Mouse (Mus musculus) kidney, adult 18-20 months (tissue): ENCODE results near the gene Ccr1l1.
"Not testable (repeated sequence)": the region's sequence is repeated elsewhere in the genome, so short reads cannot be mapped to it uniquely, and the experiment has no call there.

Source experiments
- DNase-seq: peaks from one replicate; pipeline ENCODE4 v3.0.0; 2021

Gene Ccr1l1

DNA sequence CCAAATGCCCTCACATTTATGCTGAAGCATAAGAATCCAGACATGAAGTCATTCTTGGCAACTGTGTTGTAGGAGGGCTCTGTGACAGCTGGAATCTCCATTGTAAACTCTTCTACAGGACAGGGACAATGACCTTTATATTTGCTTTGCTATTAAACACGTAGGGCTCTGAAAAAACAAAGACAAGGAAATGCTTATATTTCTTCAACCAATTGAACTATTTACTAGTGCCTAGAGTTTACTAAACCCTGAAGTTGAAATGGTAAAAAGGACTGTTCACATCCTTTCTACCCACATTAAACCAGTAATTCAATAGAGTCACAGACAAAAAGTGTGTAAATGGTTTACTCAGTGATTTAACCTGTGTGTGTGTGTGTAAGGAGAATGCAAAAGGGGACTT, at the start of gene Ccr1l1:
Gene Ccr1l1 (minus strand): TSS at position 101 of the 400 bp plus-strand sequence.
- no peak for DNase-seq

DNA sequence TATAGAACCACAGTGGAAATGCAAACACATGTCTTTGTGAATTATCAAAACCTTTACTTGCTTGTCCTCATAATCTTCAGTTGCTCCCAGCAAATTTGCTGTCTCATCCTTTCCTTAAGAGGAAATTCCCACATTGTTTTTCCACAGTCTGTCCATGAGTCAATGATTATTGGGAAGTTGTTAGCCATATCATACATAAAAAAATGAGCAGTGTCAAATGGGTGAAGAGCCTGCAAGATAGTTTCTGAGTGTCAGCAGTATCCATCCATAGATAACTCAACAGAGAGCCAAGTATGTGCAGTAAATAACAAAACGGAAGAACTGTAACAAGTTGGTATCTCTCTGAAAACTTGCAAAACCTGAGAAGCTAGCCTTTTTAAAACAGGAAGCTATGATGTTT, 43.5 kb upstream of the Ccr1l1 start, which contains the start of gene Ccr3:
Gene Ccr3 (plus strand): TSS at position 301 of the 400 bp plus-strand sequence.
- no peak for DNase-seq

GRCm38 (mm10) chr9:124019887-124020286, 41.7 kb upstream of the Ccr1l1 start:
- no peak for DNase-seq

DNA sequence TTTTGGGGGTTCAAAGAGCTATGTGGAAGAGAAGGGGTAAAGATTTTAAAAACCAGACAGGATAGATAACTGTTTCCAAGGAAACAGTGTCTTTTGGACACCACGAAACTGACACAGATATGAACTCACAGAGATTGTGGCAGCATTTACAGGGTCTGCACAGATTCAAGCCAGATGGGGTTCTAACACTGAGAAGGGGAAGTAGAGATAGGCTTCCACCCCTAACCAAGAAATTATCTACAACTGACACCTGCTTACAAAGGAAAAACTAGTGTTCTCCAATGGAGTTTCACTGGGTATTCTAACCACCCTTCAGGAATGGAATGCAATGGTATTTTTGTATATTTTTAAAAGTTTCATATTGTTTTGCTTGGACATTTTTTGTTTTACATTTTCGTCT, 37.8 kb upstream of the Ccr1l1 start:
- no peak for DNase-seq

DNA sequence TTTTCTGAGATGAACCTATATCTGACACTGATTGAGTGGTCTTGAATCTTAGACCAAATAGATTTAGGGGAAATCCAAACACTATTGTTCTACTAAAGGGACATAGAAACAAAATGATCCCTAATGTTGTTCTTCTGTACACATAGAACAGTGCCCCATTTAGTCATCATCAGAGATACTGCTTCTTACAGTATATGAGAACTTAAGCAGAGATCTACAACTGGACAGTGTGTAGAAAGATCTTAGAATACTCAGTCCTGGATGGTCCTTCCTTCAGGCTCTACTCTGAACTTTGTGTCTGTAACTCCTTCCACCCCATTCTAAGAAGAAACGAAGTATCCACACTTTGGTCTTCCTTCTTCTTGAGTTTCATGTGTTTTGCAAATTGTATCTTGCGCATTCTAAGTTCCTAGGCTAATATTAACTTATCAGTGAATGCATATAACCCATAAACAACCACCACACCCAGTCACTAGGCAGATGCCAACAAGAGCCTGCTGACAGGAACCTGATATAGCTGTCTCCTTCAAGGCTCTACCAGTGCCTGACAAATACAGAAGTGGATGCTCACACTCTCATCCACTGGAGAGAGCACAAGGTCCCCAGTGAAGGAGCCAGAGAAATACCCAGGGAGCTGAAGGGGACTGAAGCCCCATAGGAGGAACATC, 36.9 kb upstream of the Ccr1l1 start:
- no peak for DNase-seq

DNA sequence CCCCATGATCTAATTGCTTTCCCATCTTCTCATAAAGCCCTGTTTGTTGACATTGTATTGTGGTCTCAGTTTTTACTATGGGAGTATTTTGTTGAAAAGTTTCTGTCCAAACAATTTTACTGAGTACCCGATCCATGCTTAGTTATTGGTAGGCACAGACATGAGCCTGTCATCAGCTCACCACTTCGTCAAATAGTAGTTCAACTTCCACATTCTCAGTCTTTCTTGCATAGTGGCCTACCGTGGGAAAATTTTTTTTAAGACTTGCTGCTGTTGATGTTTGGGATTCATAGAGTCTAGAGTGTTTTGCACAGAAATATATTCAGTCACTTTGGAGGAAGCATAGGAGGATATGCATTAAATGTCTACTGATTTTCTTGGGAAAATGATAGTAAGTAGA, 35.1 kb upstream of the Ccr1l1 start:
- DNase-seq, result no peak

GRCm38 (mm10) chr9:124012691-124013090, 34.5 kb upstream of the Ccr1l1 start:
- DNase-seq, result no peak

GRCm38 (mm10) chr9:123999784-124000183, 21.6 kb upstream of the Ccr1l1 start:
- DNase-seq, result no peak

GRCm38 (mm10) chr9:123997719-123998118, 19.5 kb upstream of the Ccr1l1 start:
- DNase-seq, result no peak

DNA sequence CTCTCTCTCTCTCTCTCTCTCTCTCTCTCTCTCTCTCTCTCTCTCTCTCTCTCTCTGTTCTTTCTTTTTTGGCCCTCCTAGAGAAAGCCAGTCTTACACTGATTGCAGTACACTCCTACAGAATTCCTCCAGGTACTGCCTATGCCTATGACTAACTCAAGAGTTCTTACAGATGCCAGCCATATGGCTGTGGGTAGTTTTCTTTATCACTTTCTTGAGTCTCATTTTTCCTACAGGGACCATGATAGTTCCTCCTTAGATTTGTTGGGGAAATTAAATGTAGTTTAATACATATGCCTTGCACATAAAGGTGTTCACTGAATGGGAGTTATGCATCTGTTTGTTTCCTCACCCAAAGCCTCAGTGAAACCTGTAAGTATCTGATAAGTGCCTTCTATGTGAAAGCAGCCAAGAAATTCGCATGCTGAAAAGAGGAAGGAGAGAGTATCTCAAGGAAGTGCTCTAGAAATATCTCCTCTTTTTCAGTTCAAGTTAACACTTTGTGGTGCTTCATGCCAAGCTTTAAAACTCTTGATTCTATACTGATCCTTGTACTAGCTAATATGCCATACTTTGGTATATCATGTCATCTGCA, 13.2 kb upstream of the Ccr1l1 start:
- no peak for DNase-seq

- no peak for DNase-seq
Observed at GRCm38 (mm10) chr9:123989671-123990070, 11.5 kb upstream of the Ccr1l1 start.

DNA sequence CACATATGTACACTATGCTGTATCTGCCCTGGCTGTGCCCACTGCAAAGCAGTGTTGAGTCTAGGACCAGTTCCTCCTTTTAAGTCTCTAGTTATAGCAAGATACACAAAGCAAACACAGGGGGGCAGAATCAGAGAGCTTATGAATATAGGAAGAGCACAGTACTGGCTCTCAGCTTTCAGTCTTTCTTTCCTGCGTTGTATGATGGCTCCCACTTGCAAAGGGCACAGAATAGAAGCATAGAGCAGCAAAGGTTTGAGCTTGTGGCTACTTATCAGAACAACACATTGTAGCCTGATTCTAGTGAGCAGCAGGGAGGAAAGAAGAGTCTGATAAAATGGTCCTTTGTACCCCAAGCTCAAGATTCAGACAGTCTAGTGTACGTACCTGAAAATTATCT, 8.0 kb upstream of the Ccr1l1 start:
- no peak for DNase-seq

GRCm38 (mm10) chr9:123984943-123985342, 6.7 kb upstream of the Ccr1l1 start:
- no peak for DNase-seq

GRCm38 (mm10) chr9:123982720-123983119, 4.5 kb upstream of the Ccr1l1 start:
- no peak for DNase-seq

DNA sequence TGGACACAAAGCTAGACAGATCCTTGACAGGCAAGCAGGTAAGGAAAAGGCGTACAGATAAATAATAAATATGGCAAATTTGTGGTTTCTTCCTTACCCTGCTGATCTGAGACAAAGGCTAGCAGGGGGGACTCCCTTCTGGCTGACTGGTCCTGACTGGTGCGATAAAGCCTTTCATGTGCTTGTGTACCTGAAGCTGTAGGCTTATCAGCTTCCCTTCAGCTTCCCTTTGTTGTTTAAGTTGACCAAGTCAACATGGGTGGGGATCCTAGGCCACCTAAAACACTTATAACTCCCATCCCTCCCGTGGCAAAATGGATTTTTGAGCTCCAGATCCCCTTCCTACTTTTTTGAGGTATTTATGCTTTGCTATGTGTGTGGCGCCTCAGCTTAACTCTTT, 3.7 kb upstream of the Ccr1l1 start:
- DNase-seq, result no peak

DNA sequence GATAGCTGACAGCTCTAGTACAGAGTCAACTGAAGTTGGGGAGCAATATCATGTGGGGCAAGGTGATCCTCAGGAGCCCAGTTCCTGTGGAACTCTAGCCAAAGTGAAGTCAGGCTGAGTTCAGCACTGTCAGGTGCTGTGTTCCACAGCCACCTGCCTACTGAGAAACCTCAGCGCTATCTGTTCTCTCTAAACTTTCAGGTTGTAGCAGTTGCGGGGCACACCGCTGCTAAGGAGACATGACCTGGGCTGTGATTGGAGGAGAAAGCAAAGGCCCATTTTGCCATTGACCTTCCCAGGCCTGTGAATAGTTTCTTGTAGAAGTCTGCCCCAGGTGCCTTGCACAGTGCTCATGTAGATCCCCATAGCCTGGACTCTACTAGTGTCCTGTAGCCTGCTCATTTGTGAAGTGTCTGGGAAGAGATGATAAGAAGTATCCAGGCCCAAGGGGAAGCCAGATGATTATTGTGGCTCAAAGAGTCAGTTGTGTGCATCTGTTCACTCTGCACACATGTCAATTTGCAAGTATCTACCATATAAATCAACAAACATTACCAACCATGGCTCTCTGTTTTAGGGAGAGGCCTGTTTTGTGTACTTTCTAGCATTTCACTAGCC, 2.8 kb upstream of the Ccr1l1 start:
- not testable (repeated sequence) for DNase-seq

- no peak for DNase-seq
Observed at GRCm38 (mm10) chr9:123976876-123977663, 1.1 kb downstream of the Ccr1l1 start.

- no peak for DNase-seq
Observed at GRCm38 (mm10) chr9:123975630-123976029, 2.6 kb downstream of the Ccr1l1 start.

GRCm38 (mm10) chr9:123968290-123968912, 9.8 kb downstream of the Ccr1l1 start, which contains the start of gene Ccr1:
TSS of gene Ccr1 (minus strand) at chr9:123968692.
- DNase-seq, result peak; percentile 7

DNA sequence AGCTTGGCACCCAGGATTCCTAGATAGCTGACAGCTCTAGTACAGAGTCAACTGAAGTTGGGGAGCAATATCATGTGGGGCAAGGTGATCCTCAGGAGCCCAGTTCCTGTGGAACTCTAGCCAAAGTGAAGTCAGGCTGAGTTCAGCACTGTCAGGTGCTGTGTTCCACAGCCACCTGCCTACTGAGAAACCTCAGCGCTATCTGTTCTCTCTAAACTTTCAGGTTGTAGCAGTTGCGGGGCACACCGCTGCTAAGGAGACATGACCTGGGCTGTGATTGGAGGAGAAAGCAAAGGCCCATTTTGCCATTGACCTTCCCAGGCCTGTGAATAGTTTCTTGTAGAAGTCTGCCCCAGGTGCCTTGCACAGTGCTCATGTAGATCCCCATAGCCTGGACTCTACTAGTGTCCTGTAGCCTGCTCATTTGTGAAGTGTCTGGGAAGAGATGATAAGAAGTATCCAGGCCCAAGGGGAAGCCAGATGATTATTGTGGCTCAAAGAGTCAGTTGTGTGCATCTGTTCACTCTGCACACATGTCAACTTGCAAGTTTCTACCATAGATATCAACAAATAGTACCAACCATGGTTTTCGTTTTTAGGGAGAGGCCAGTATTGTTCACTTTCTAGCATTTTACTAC, 11.2 kb downstream of the Ccr1l1 start:
- not testable (repeated sequence) for DNase-seq

GRCm38 (mm10) chr9:123964776-123965175, 13.4 kb downstream of the Ccr1l1 start:
- DNase-seq, result no peak

- no peak for DNase-seq
Observed at GRCm38 (mm10) chr9:123960161-123960560, 18.0 kb downstream of the Ccr1l1 start.
